Mouse (Mus musculus) kidney, postnatal 14 days (tissue): ENCODE measurements at regions not wholly inside any gene's neighbourhood (a gene's known extent, or its start where the extent isn't known, plus 50 kb on each side); places are given as distances from the start of the nearest gene placed in this dataset.

ENCODE experiments used
- DNase-seq: peaks from one replicate; pipeline ENCODE4 v3.0.0; 2022; ENCODE audit warnings: mixed read lengths

DNA sequence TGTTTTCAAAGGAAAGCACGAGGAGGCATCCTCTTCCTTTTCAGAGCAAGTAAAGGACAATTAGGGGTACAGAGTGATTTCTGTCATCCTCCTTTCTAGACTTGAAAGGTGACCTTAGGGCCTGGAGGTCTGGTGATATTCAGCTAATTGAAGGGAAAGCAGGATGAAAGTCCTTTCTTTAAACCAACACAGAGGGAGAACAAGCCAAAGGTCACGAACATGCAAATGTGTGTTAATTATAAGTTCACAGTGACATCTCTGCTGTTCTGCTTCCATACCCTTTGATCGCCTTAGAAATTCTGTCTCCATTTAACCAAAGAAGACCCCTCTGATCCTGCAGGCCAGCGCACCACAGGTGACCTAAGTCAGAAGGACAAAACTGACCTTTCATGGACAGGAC lies 2126.3 kb upstream of the Lrrc6 start:
- DNase-seq = peak; percentile 5

DNA sequence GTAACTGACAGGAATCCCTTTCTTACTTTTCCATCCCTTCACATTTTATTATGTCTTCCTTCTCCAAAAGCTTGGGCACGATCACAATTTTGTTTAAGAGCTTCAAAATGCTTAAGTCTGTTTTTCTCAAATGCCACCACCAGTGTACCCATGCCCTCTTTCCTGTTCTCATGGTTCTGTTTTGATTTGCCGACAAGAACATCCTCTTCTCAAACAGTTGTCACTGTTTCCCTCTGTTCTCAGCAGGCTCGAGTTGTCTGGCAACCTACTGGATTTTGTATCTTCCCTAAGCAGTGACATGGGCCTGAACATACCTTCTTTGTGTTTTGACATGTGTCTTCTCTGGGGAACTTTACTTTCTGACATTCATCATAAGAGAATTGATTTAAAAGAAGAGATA lies 2124.1 kb upstream of the Lrrc6 start:
- no peak for DNase-seq

GRCm38 (mm10) chr15:68620417-68621214 lies 2119.9 kb upstream of the Lrrc6 start:
- no peak for DNase-seq

DNA sequence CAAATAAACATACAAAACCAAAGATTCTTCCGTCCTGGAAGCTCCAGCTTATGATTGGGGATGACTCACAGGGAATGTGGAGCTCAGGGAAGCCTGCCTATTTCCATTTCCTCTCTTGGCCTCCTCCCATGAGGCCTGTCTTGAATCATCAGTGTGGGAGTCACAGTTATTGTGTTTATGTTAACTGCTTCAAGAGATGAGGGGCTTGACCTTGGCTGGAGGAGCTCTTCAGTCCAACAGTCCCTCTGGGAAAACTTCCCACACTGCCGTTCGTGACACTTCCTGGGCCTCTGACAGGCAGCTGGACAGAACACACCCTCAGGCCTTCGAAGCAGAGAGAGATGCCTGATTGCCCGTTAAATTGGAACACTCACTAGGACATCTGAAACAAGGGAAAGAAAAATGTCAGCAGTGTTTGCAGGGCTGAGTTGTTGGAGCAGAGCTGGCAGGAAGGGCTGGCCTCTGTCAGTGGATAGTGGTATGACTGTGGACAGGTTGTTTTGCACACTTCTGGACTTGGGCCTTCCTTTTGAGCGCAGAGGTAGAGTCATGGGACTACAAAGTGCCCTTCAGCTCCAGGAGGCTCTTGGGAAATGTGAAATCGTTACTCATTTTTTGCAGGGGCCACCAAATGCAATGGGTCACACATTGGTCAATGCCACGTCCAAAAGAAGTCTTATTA lies 2105.5 kb upstream of the Lrrc6 start:
- peak; percentile 68 for DNase-seq

DNA sequence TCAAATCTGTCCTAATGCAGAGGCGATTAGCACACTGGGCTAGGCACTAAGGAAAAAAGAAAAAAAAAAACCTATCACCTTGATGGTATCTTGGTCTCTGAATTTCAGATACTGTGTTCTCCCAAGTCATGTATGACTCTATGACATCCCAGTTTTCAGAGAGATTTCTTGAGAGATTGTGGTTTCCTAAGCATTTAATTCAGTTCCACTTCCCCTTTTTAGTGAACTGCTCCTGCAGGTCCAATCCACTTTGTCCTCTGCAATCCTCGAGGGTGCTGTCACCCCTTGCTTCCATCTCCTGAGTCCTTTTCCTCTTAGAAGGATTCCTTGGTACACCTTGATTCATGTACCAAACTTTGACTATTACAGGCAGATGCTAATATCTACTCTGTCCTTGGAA lies 2104.8 kb upstream of the Lrrc6 start:
- DNase-seq = no peak

- DNase-seq = no peak
Measured at GRCm38 (mm10) chr15:68582177-68582576, 2081.5 kb upstream of the Lrrc6 start.

GRCm38 (mm10) chr15:68579486-68579885 lies 2078.8 kb upstream of the Lrrc6 start:
- DNase-seq = no peak

GRCm38 (mm10) chr15:68560654-68561053 lies 2059.9 kb upstream of the Lrrc6 start:
- no peak for DNase-seq

DNA sequence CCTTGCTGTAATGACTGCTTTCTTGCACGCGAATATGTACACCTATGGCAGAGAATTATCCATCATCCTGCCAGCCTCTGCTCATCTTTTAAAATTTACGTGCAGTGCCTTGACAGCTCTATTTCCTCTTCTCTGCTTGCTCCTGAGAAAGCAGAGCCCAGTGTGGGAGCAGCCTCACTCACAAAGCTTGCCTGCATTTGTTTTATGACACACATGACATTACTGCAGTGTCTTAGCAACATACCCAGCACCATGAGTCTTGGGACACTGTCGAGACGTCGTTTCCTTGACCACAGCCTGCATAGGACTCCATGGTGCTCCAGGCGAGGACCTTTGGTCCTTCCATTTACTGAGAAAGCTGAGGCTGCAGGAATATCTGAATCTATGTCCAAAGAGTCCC lies 2055.4 kb upstream of the Lrrc6 start:
- no peak for DNase-seq

GRCm38 (mm10) chr15:68536055-68536325 lies 2035.3 kb upstream of the Lrrc6 start:
- DNase-seq = no peak

GRCm38 (mm10) chr15:68535297-68536054 lies 2034.8 kb upstream of the Lrrc6 start:
- DNase-seq = no peak

DNA sequence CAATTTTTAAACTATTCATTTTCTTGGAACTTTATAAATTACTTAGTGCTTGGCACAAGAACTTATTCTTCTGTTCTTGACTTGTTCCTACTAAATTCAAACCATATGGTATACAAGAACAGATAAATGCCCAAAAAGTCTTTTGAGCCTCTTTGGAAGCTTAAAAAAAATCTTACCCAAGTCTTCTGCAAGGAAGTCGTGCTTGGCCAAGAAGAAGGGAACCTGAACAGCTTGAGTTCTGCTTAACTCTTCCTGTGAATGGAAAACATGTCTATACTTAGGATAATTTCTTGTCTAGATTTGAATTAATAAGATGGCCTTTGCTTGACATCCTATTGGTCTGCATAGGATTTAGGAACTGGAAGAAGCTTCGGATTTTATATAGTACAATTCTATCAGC lies 2020.0 kb upstream of the Lrrc6 start:
- no peak for DNase-seq

- no peak for DNase-seq
Measured at GRCm38 (mm10) chr15:68512431-68512830, 2011.7 kb upstream of the Lrrc6 start.

DNA sequence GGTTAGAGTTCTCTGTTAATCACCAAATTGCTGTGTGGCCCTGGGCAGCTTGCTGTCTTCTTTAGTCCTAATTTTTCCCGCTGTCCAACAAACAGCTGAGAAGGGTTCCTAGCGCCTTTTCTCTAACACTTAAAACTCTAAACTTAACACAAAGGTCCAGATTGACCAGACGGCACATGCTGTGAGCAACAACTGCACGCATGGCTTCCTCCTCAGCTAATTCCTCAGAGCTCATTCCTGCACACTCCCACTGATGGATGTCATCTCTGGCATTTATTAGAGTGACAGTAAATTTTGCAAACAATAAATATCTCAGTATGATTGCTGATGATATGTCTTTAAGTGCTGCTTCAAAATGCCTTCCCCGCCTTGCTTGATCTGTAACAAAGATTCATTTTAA lies 2007.5 kb upstream of the Lrrc6 start:
- DNase-seq = no peak

DNA sequence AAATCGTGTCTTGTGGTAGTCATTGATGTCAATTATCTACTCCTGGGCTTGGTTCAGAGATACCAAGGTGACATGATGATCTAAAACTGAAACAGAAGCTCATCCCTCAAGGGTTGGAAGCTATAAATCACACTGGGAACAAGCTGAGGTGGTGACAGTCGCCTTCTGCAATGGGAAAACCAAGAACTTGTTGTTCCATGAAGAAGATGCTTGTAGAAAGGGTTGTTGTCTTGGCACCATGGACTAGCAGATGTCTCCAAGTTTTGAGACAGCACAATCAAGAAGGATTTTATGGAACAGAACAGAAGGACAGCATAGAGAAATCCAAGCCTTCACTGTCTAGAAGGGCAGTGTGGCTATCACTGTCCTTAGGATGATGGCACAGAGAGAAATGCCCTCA lies 2005.4 kb upstream of the Lrrc6 start:
- no peak for DNase-seq

- DNase-seq = no peak
Measured at GRCm38 (mm10) chr15:68496438-68496837, 1995.7 kb upstream of the Lrrc6 start.

DNA sequence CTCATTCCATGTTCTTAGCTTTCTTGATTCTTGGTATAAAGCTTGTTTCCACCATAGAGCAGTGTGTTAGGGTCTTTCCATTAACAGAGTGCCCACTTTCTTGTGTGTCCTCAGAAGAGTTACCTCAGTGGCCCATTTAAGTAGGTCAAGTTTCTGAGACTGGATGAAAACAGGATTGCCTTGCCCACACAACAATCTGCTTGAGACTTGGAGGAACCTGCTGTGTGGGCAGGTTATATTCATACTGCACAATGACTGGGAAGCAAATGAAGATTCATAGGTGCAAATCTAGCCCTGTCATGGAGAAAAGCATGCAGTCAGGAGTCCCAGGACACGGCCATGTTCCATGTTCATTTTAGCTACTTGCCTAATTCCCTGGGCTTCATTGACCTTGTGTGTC lies 1984.1 kb upstream of the Lrrc6 start:
- DNase-seq = no peak

DNA sequence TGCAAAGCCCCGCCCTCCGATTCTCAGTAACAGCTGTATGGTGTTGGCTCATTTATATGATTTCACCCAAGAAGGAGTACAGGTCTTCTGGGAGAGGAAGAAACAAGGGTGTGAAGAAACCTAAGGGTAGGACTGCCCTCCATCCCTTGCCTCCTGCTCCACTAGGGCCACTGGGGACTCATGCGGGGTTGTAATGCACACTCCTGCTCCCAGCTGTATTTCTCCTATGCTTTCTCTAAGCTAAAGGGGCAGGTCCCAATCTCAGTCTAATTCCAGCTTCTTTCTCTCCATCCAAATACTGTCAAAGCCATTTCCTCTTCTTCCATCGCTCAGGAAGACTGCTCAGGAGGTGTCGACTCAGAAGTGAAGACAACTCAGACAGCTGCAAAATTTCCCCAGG lies 1977.0 kb upstream of the Lrrc6 start:
- no peak for DNase-seq

DNA sequence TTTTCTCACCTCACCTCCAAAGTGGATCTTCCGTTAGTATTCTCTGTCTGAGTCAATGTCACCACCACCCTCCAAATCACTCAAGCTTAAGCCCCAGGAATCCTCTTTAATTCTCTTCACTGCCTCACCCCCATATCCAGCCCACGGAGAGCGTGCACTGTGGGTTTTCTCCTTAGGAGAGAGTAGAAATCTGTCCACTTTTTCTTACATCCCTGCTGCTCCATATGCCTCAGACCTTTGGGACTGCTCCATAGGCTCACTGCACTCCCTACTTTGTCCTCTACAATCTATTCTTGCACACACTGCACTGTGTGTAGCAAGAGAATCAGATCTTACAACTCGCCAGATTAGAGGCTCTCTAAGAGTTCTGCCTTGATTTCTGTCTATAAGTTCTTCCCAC lies 1971.2 kb upstream of the Lrrc6 start:
- no peak for DNase-seq

DNA sequence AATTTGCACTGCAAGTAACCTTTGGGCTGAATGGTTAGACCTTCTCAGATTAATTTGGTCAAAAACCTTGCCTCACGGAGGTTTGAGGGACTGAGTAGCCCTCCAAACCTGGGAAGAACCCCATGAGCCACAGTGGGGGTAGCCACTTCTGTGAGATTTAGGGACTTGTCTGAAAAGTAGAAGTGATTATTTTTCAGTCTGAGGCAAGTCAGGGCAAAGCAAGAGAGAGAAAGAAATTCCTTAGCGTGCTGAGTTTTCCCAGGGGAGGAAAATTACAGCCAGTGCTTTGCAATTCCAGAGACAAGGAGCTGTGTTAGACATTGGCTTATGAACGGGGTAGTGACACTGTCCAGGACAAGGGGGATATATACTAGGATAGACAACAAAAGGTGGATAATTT lies 1962.1 kb upstream of the Lrrc6 start:
- no peak for DNase-seq

DNA sequence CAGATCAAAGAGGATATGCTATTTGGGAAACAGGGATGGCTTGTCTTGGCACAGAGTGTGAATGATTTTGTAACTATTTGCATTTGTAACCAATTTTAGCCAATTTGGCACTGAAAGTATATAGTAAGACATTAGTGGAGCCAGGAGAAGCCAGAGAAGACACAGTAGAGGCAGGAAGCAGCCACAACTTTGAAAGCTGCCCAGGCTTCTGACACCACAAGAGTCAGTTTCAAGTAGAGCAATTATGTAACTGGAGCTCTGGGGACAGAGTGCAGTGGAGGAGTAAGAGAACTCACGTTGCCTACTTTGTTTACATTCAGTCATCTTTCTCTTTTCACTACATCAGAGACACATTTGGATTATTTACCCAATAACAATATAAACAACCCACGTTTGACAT lies 1956.5 kb upstream of the Lrrc6 start:
- DNase-seq = no peak

GRCm38 (mm10) chr15:68451971-68452370 lies 1951.3 kb upstream of the Lrrc6 start:
- DNase-seq = no peak

- DNase-seq = no peak
Measured at GRCm38 (mm10) chr15:68445341-68445740, 1944.6 kb upstream of the Lrrc6 start.

DNA sequence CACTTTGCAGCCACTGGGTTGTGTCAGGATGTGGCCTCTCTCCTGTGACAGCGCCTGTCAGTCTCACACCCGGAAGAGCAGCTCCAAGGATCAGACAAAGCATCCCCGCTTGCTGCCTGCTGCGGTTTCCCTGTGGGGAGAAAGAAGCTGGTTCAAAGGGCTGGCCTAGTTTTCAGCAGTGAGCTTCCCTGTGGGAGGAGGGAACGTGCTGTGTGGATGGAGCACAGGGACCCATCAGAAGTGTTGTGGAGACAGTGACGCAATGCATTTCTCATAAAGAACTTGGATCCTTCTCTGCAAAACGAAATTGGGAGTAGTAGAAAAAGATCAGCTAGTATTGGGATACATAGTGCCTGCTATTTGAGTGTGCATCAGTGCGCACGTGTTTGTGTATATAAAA lies 1939.9 kb upstream of the Lrrc6 start:
- no peak for DNase-seq
